Mouse (Mus musculus) forebrain, embryonic 14.5 days (tissue): ENCODE data around the gene Pbld2. TPM values are rescaled to one million over a fixed set of nuclear protein-coding genes. Genes with fewer than 3 reads are reported as not detected.

Source experiments
- ATAC-seq: fragments of 200-750 bp; cut with Nextera tagmentation; 2 replicates; pipeline ENCODE4 v1.8.0; 2017; ENCODE audit warnings: mild to moderate bottlenecking, moderate library complexity
- DNase-seq: peaks from one replicate; pipeline ENCODE4 v3.0.0-alpha.2; 2015; ENCODE audit warnings: low spot score
- H3K27ac ChIP-seq: fragments of 300-500 bp; sonication (generic); 2 replicates; pipeline ENCODE4 v1.5.1; 2014; ENCODE audit warnings: low read depth, mild to moderate bottlenecking, control low read depth, low read length, moderate library complexity
- H3K27me3 ChIP-seq: fragments of 300-500 bp; sonication (generic); replicated peaks from 2 replicates; pipeline ENCODE4 v1.6.1; 2014; ENCODE audit warnings: low read length, control low read depth, mixed read lengths; ENCODE audit not compliant: control insufficient read depth, insufficient read depth
- H3K36me3 ChIP-seq: fragments of 300-500 bp; sonication (generic); 2 replicates; pipeline ENCODE4 v1.6.1; 2014; ENCODE audit warnings: low read length, control low read depth; ENCODE audit not compliant: control insufficient read depth, insufficient read depth
- H3K4me1 ChIP-seq: fragments of 300-500 bp; sonication (generic); 2 replicates; pipeline ENCODE4 v1.6.1; 2014; ENCODE audit warnings: antibody characterized with exemption, low read length, control low read depth; ENCODE audit not compliant: control insufficient read depth, insufficient read depth
- H3K4me2 ChIP-seq: fragments of 300-500 bp; sonication (generic); 2 replicates; pipeline ENCODE4 v1.6.1; 2014; ENCODE audit warnings: mild to moderate bottlenecking, control low read depth, low read length
- H3K4me3 ChIP-seq: fragments of 300-500 bp; sonication (generic); 2 replicates; pipeline ENCODE4 v1.5.1; 2014; ENCODE audit warnings: low read depth, low read length, control low read depth
- H3K9ac ChIP-seq: fragments of 300-500 bp; sonication (generic); 2 replicates; pipeline ENCODE4 v1.6.1; 2014; ENCODE audit warnings: mild to moderate bottlenecking, low read length, control low read depth, moderate library complexity
- H3K9me3 ChIP-seq: fragments of 300-500 bp; sonication (generic); replicated peaks from 2 replicates; pipeline ENCODE4 v1.6.1; 2016; ENCODE audit warnings: low read length, control low read depth, mixed read lengths; ENCODE audit not compliant: control insufficient read depth
- WGBS: fragments of 180-500 bp; shearing (Covaris S2); extraction: QIAGEN DNeasy Blood & Tissue Kit; methylation state at CpG from one replicate; pipeline ENCODE4 v1.1.7; 2014; 5-methylcytosine and 5-hydroxymethylcytosine counted together
- polyA plus RNA-seq: library from polyadenylated mRNA; unstranded; fragments of >200 nt; fragmentation: Nextera tagmentation; extraction: Ambion mirVana; gene quantifications from 2 replicates; pipeline ENCODE4 v1.2.1, GENCODE M21; 2014

The Pbld2 gene
- polyA plus RNA-seq, 1 experiment from 2014 or later = 1.1 TPM

DNA sequence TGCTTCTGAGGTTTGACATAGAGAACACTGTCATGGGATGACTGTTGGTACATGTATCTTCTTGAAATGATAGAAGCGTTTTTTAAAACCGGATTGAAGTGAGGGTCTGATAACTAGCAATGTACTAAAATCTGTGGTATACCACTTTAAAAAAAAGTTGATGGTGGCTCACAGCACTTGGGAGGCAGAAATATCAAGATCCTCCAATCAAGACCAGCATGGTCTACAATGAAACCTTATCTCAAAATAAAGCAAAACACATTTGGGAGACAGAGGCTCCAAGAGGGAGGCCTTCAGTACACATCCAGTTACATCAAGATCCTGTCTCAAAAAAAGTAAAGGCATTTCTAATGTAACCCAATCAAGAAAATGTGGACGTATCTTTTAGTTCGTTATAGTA, 2.4 kb upstream of the Pbld2 start:
- peak overlapping the region; percentile 100 for H3K9ac ChIP-seq
- no peaks in the 10 kb centered on the region for H3K27me3 ChIP-seq
- WGBS = 29% methylated on average over 4 of the region's 4 CpGs
- peaks cover 42% of the 10 kb centered on the region for H3K4me1 ChIP-seq
- DNase-seq = no peak
- peaks cover 15% of the 10 kb centered on the region for H3K36me3 ChIP-seq
- no peak for ATAC-seq
- H3K27ac ChIP-seq = no peak overlapping the region
- no peaks in the 10 kb centered on the region for H3K9me3 ChIP-seq
- peak overlapping the region; percentile 95 for H3K4me3 ChIP-seq
- H3K4me2 ChIP-seq = peak overlapping the region; percentile 86

GRCm38 (mm10) chr10:63022541-63023120, 1.5 kb upstream of the Pbld2 start:
- peak overlapping the region; percentile 95 for H3K4me3 ChIP-seq
- H3K4me2 ChIP-seq = peak overlapping the region; percentile 86
- DNase-seq (peak; percentile 35), ATAC-seq (no peak)
- no peaks in the 10 kb centered on the region for H3K27me3 ChIP-seq
- H3K4me1 ChIP-seq = peaks cover 48% of the 10 kb centered on the region
- H3K27ac ChIP-seq = peak overlapping the region; percentile 100
- H3K9me3 ChIP-seq = no peaks in the 10 kb centered on the region
- H3K9ac ChIP-seq = peak overlapping the region; percentile 100
- peaks cover 7% of the 10 kb centered on the region for H3K36me3 ChIP-seq
- WGBS = under 1% methylated on average over 27 of the region's 27 CpGs

GRCm38 (mm10) chr10:63023121-63023748, 880 bp upstream of the Pbld2 start:
- H3K27ac ChIP-seq = peak overlapping the region; percentile 100
- WGBS = under 1% methylated on average over 60 of the region's 68 CpGs

GRCm38 (mm10) chr10:63024580-63024910, 430 bp downstream of the Pbld2 start:
- under 1% methylated on average over 8 of the region's 8 CpGs for WGBS
- H3K4me2 ChIP-seq = peak overlapping the region; percentile 84
- peak; percentile 21 for ATAC-seq
- H3K4me1 ChIP-seq = peaks cover 41% of the 10 kb centered on the region
- DNase-seq = peak; percentile 73
- H3K9ac ChIP-seq = peak overlapping the region; percentile 100
- H3K4me3 ChIP-seq = peak overlapping the region; percentile 95
- no peaks in the 10 kb centered on the region for H3K9me3 ChIP-seq
- H3K27ac ChIP-seq = peak overlapping the region; percentile 100
- no peaks in the 10 kb centered on the region for H3K36me3 ChIP-seq
- H3K27me3 ChIP-seq = no peaks in the 10 kb centered on the region

More at GRCm38 (mm10) chr10:63023121-63023748, 880 bp upstream of the Pbld2 start:
- DNase-seq (peak; percentile 75), ATAC-seq (peak; percentile 40)
- Histone ChIP-seq H3K4me1 (peaks cover 48% of the 10 kb centered on the region), H3K4me2 (peak overlapping the region; percentile 86), H3K36me3 (peaks cover 3% of the 10 kb centered on the region; the same call in 1 of the 2 replicates), H3K9me3 (no peaks in the 10 kb centered on the region), H3K27me3 (no peaks in the 10 kb centered on the region), H3K4me3 (peak overlapping the region; percentile 95), H3K9ac (peak overlapping the region; percentile 100)

DNA sequence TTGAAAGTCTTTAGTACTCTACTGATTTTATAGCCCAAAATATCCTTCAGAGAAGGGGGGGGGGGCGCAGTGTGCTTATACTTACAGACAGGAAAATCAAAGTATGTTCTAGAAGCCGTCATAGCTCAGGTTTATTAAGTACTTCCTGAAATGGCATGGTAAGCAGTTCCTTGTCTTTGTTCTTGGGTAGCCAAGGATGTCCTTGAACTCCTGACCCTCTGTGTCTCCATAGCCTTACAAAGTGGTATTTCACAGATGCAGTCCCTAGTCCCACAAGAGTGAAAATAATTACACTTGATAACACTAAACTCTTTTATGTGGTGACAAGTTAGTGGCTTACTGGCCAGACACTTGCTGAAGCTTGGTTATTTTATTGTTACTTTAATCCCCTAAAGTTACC, 901 bp downstream of the Pbld2 start:
- DNase-seq (peak; percentile 36), ATAC-seq (no peak)
- Histone ChIP-seq H3K27me3 (no peaks in the 10 kb centered on the region), H3K36me3 (no peaks in the 10 kb centered on the region), H3K9ac (peak overlapping the region; percentile 100), H3K4me3 (peak overlapping the region; percentile 95), H3K4me1 (peaks cover 41% of the 10 kb centered on the region), H3K4me2 (peak overlapping the region; percentile 84), H3K27ac (peak overlapping the region; percentile 100), H3K9me3 (no peaks in the 10 kb centered on the region)
- WGBS = 10% methylated on average over 2 of the region's 2 CpGs

- WGBS = 4% methylated on average over 6 of the region's 6 CpGs
- no peak for ATAC-seq
- no peaks in the 10 kb centered on the region for H3K9me3 ChIP-seq
- H3K27ac ChIP-seq = peak overlapping the region; percentile 100
- H3K27me3 ChIP-seq = no peaks in the 10 kb centered on the region
- peak overlapping the region; percentile 84 for H3K4me2 ChIP-seq
- H3K9ac ChIP-seq = peak overlapping the region; percentile 100
- H3K4me3 ChIP-seq = peak overlapping the region; percentile 95
- H3K4me1 ChIP-seq = peaks cover 36% of the 10 kb centered on the region
- no peaks in the 10 kb centered on the region for H3K36me3 ChIP-seq
- DNase-seq = peak; percentile 73
Measured at GRCm38 (mm10) chr10:63025491-63026011, 1.4 kb downstream of the Pbld2 start.

DNA sequence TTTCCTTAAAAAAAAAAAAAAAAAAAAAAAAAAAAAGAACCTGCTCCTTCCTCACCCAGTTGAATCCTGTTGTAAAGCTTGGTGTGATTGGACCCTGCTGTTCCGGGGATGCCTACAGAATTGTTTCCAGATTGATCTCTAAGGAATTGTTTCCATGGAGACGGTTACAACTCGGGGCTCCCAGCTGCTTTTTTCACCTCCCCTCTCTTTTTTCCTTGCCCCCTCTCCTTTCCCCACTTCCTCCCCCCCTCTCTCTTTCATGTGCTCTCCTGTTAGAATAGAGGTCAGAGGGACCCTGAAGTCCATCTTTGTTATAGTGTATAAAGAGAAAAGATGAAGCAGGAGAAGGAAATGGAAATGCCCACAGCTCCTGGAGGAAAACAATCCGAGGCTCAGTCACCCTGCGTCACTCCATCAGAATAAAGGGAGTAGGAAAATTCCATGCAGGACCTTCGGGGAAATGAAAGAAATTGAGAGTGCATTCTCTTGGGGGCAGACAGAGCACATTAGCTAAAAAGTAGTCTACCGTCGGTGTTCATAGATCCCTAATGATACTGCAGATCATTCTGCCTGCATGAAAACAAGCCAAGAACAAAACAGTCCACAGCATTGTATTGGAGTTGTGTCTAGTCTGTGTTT, 2.2 kb downstream of the Pbld2 start:
- Histone ChIP-seq H3K4me1 (peaks cover 29% of the 10 kb centered on the region), H3K27ac (peak overlapping the region; percentile 100), H3K4me3 (peak overlapping the region; percentile 5; the same call in 1 of the 2 replicates), H3K4me2 (peak overlapping the region; percentile 84), H3K27me3 (no peaks in the 10 kb centered on the region), H3K36me3 (no peaks in the 10 kb centered on the region), H3K9me3 (no peaks in the 10 kb centered on the region), H3K9ac (peak overlapping the region; percentile 36)
- peak; percentile 93 for DNase-seq
- WGBS = 2% methylated on average over 8 of the region's 8 CpGs
- ATAC-seq = no peak

GRCm38 (mm10) chr10:63026795-63027160, 2.7 kb downstream of the Pbld2 start:
- Histone ChIP-seq H3K4me1 (peaks cover 24% of the 10 kb centered on the region), H3K9me3 (no peaks in the 10 kb centered on the region), H3K27me3 (no peaks in the 10 kb centered on the region), H3K9ac (peak overlapping the region; percentile 36; the same call in 1 of the 2 replicates), H3K4me3 (peak overlapping the region; percentile 5; the same call in 1 of the 2 replicates), H3K4me2 (peak overlapping the region; percentile 84), H3K27ac (peak overlapping the region; percentile 100), H3K36me3 (no peaks in the 10 kb centered on the region)
- peak; percentile 57 for DNase-seq
- no peak for ATAC-seq
- 15% methylated on average over 6 of the region's 6 CpGs for WGBS
